Mouse (Mus musculus) C2C12 (cell line): ENCODE measurements at regions not wholly inside any gene's neighbourhood (a gene's known extent, or its start where the extent isn't known, plus 50 kb on each side); places are given as distances from the start of the nearest gene placed in this dataset.

Experiments used
- CTCF ChIP-seq: IDR thresholded peaks from one replicate; pipeline ENCODE4 v1.5.1; 2011; ENCODE audit not compliant: control insufficient read depth, insufficient read depth, insufficient read length
- MAX ChIP-seq: IDR thresholded peaks from one replicate; pipeline ENCODE4 v1.6.1; 2011; ENCODE audit warnings: mild to moderate bottlenecking, control low read depth

DNA sequence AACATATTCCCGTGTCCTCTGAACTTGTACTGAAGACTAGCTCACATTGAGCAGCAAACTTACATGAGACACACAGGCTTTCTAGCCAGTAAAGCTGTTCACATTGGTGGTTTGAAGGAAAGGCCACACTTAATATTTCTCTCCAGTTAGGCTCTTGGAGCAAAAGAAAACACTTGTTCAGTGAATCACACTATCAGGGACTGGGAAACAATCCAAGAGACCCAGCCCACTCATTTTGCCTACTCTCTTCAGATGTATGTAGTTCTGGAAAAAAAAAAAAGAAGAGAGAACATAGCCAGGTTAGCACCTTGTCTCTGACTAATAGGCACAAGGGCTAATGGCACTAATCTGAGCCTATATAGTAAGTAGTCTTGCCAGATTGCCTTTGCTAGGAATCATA is 165.9 kb downstream of the Lyplal1 start:
- TF ChIP-seq CTCF (no peak), MAX (no peak)
